Mouse (Mus musculus) heart, embryonic 16.5 days (tissue): ENCODE results near the gene Ebf3. TPM values are rescaled to one million over a fixed set of nuclear protein-coding genes. Genes with fewer than 3 reads are reported as not detected.

Experiments used
- ATAC-seq: fragments of 200-750 bp; cut with Nextera tagmentation; replicated peaks from 2 replicates; pipeline ENCODE4 v1.8.0; 2017; ENCODE audit warnings: moderate number of reproducible peaks; ENCODE audit not compliant: insufficient read depth, low FRiP score; ENCODE audit errors: extremely low read depth
- H3K27ac ChIP-seq: fragments of 300-500 bp; sonication (generic); 2 replicates; pipeline ENCODE4 v1.5.1; 2014; ENCODE audit warnings: mild to moderate bottlenecking, low read length, control low read depth, moderate library complexity
- H3K27me3 ChIP-seq: fragments of 300-500 bp; sonication (generic); 2 replicates; pipeline ENCODE4 v1.6.1; 2014; ENCODE audit warnings: low read length, mixed read lengths; ENCODE audit not compliant: control insufficient read depth, insufficient read depth
- H3K36me3 ChIP-seq: fragments of 300-500 bp; sonication (generic); 2 replicates; pipeline ENCODE4 v1.6.1; 2014; ENCODE audit not compliant: control insufficient read depth, insufficient read depth
- H3K4me1 ChIP-seq: fragments of 300-500 bp; sonication (generic); 2 replicates; pipeline ENCODE4 v1.6.1; 2014; ENCODE audit warnings: low read length, mixed read lengths; ENCODE audit not compliant: control insufficient read depth, insufficient read depth
- H3K4me2 ChIP-seq: fragments of 300-500 bp; sonication (generic); 2 replicates; pipeline ENCODE4 v1.6.1; 2014; ENCODE audit warnings: low read depth, mild to moderate bottlenecking, control low read depth, low read length
- H3K4me3 ChIP-seq: fragments of 300-500 bp; sonication (generic); 2 replicates; pipeline ENCODE4 v1.5.1; 2014; ENCODE audit warnings: mild to moderate bottlenecking, control low read depth, low read length
- H3K9ac ChIP-seq: fragments of 300-500 bp; sonication (generic); 2 replicates; pipeline ENCODE4 v1.6.1; 2014; ENCODE audit warnings: low read length, control low read depth
- H3K9me3 ChIP-seq: fragments of 300-500 bp; sonication (generic); replicated peaks from 2 replicates; pipeline ENCODE4 v1.6.1; 2016; ENCODE audit warnings: low read length; ENCODE audit not compliant: control insufficient read depth
- WGBS: fragments of 180-500 bp; shearing (Covaris S2); extraction: QIAGEN DNeasy Blood & Tissue Kit; methylation state at CpG from one replicate; pipeline ENCODE4 v1.1.7; 2014; 5-methylcytosine and 5-hydroxymethylcytosine counted together
- polyA plus RNA-seq: library from polyadenylated mRNA; unstranded; fragments of >200 nt; fragmentation: Nextera tagmentation; extraction: Ambion mirVana; gene quantifications from 2 replicates; pipeline ENCODE4 v1.2.1, GENCODE M21; 2015

Gene Ebf3
- polyA plus RNA-seq, 1 experiment from 2014 or later = 0.56 TPM

DNA sequence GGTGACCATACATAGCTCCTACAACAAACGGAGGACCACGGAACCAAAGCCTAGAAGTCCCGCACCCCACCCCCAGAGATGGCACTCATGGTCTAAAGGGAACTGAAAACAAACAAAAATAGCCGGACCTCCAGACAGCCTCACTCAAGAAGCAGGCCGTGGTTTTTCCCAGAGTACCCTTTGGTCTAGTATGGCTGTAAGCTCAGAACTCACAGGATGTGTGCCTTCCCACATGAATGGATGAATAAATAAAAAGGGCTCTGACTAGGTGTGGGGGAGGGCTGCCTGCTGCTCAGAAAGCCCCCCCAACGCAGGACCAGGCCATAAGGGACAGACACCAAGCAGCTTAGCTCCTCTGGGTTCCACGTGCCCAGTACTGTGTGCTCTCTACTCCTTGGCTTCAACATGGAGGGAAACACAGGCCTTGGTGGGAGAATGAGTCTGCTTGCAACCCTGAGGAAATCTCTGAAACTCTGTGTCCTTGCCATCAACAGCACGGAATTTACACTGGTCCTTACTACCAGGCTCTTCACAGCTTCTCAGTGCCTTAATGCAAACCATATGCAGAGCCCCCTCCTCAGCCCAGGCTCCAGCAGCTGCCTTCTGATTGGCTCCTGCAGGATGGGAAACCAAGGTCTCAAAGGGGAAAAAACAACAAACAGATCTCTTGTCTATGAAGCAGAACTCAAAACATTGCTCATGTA lies 45.6 kb downstream of the Ebf3 start:
- no peaks in the 10 kb centered on the region for H3K36me3 ChIP-seq
- no peaks in the 10 kb centered on the region for H3K9me3 ChIP-seq
- 69% methylated on average over 8 of the region's 8 CpGs for WGBS
- H3K4me1 ChIP-seq = no peaks in the 10 kb centered on the region
- no peak overlapping the region for H3K4me3 ChIP-seq
- H3K27me3 ChIP-seq = peaks cover 9% of the 10 kb centered on the region; the same call in 1 of the 2 replicates
- H3K27ac ChIP-seq = no peak overlapping the region
- ATAC-seq = no peak
- H3K4me2 ChIP-seq = no peak overlapping the region
- H3K9ac ChIP-seq = no peak overlapping the region

DNA sequence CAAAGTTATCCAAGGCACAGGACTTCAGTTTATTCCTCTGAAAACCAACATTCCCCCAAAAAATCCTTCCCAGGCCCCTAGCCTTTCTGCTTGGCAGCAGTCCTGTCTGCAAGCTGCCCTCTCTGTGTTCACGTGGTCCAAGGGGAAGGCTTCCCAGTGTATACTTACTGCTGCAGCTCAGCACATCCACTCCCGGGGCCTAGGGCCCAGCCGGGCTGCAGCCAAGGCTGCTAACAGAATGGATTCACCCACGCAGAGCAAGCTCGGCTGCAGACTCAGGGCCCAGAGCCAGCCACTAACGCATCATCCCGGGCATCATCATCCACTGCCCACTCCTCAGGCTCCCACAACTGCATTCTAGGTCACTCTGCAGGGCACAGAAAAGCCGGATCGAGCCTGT lies 46.8 kb downstream of the Ebf3 start:
- WGBS = 64% methylated on average over 9 of the region's 9 CpGs
- ATAC-seq = no peak
- no peaks in the 10 kb centered on the region for H3K9me3 ChIP-seq
- no peak overlapping the region for H3K27ac ChIP-seq
- no peak overlapping the region for H3K4me3 ChIP-seq
- H3K27me3 ChIP-seq = peaks cover 7% of the 10 kb centered on the region; the same call in 1 of the 2 replicates
- no peak overlapping the region for H3K4me2 ChIP-seq
- no peak overlapping the region for H3K9ac ChIP-seq
- no peaks in the 10 kb centered on the region for H3K36me3 ChIP-seq
- no peaks in the 10 kb centered on the region for H3K4me1 ChIP-seq

DNA sequence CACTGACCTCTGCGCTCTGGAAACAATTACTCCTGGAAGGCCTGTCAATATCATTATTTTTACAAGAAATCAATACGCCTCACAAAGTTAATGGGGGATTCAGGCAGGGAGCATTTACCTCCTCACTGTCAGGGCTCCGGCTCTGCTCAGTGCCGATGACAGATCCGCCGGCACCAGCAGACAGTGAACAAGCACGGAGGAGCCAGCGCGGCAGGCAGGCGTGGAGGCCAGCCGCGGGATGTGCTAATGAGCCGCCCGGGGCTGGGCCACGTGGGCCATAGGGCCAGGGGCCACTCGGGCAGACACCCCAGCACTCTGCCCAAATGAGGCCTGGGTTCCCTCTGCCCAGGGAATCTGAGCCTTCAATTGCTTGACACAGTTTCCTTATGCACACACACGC lies 47.7 kb downstream of the Ebf3 start:
- no peak for ATAC-seq
- H3K27me3 ChIP-seq = peaks cover 6% of the 10 kb centered on the region; the same call in 1 of the 2 replicates
- H3K4me2 ChIP-seq = peak overlapping the region; percentile 8; the same call in 1 of the 2 replicates
- H3K9ac ChIP-seq = no peak overlapping the region
- no peaks in the 10 kb centered on the region for H3K4me1 ChIP-seq
- H3K4me3 ChIP-seq = no peak overlapping the region
- H3K27ac ChIP-seq = no peak overlapping the region
- H3K9me3 ChIP-seq = no peaks in the 10 kb centered on the region
- WGBS = 21% methylated on average over 17 of the region's 17 CpGs
- no peaks in the 10 kb centered on the region for H3K36me3 ChIP-seq

DNA sequence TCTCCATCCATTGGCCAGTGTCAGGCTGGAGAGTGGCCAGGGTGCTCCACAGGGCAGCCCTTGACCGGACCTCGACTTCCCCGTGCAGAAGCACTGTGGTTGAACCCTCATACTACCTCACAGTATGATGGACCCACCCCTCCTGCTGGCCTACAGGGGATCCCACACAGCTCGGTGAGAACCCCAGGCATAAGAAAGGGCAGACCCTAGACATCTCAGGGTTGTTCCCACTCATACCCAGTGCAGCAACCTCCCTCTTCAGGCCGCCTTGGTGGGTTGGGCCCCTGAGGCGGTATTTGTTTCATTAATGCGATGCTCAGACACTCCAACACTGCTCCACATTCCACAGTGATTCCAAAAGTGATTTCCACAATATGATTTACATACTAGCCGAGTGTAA lies 51.9 kb downstream of the Ebf3 start:
- no peak overlapping the region for H3K9ac ChIP-seq
- no peaks in the 10 kb centered on the region for H3K36me3 ChIP-seq
- H3K27ac ChIP-seq = no peak overlapping the region
- ATAC-seq = no peak
- WGBS = 87% methylated on average over 8 of the region's 8 CpGs
- H3K4me1 ChIP-seq = no peaks in the 10 kb centered on the region
- peaks cover 2% of the 10 kb centered on the region for H3K27me3 ChIP-seq
- H3K4me3 ChIP-seq = no peak overlapping the region
- H3K9me3 ChIP-seq = no peaks in the 10 kb centered on the region
- no peak overlapping the region for H3K4me2 ChIP-seq

DNA sequence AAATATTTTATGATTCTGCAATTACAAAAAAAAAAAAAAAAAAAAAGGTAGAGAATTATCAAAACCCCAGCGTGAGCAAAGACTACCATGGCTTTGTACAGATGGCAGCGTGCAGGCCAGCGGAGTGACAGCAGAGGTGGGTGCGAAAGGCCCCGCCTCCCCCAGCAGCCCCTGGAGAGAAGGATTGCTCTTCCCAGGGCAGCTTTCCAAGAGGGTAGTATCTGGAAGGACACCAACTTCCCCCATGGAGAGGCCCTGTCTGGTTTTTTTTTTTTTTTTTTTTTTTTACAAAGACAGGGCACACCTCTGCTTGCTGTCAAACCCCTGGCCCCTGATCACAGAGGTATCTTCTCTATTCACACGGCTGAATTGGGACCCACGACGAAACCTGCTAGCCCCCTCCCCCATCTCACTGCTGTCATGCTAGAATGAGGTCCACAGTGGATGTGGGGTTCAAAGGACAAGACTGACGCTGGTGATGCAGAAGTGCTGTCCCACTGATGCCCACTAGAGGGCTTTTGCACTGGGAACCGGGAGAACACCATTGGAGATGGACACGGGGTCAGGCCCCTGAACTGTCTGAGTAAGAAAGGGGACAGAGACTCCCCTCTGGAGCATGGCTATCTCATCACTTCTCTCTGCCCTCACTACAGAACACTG lies 67.9 kb downstream of the Ebf3 start:
- Histone ChIP-seq H3K9ac (no peak overlapping the region), H3K9me3 (no peaks in the 10 kb centered on the region), H3K4me1 (no peaks in the 10 kb centered on the region), H3K4me2 (no peak overlapping the region), H3K27ac (no peak overlapping the region), H3K36me3 (no peaks in the 10 kb centered on the region), H3K4me3 (no peak overlapping the region), H3K27me3 (0 out of 2 replicates have a peak, but pooled peaks cover 3% of the 10 kb centered on the region)
- 39% methylated on average over 11 of the region's 11 CpGs for WGBS
- no peak for ATAC-seq

DNA sequence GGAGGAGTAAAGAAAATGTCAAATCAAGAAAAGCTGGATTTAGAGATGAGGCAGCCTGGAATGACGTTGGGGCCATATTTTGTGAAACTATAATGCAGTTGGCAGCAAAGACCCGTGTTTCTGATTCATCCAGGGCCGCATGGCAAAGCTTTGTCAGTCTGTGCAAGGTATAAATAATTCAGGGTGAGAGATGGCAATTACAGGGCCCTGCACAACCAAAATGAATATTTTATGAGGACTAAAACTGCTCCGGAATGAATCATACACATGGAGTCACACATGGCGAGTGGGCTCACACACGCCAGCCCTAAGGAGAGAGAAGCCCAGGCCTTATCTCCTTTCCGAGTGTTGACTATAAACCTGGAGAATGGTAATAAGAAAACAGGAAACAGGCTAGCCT lies 69.4 kb downstream of the Ebf3 start:
- WGBS = 78% methylated on average over 7 of the region's 7 CpGs
- Histone ChIP-seq H3K4me3 (no peak overlapping the region), H3K27me3 (peaks cover 2% of the 10 kb centered on the region; the same call in 1 of the 2 replicates), H3K4me1 (no peaks in the 10 kb centered on the region), H3K9me3 (no peaks in the 10 kb centered on the region), H3K4me2 (no peak overlapping the region), H3K27ac (no peak overlapping the region), H3K9ac (no peak overlapping the region), H3K36me3 (no peaks in the 10 kb centered on the region)
- no peak for ATAC-seq

DNA sequence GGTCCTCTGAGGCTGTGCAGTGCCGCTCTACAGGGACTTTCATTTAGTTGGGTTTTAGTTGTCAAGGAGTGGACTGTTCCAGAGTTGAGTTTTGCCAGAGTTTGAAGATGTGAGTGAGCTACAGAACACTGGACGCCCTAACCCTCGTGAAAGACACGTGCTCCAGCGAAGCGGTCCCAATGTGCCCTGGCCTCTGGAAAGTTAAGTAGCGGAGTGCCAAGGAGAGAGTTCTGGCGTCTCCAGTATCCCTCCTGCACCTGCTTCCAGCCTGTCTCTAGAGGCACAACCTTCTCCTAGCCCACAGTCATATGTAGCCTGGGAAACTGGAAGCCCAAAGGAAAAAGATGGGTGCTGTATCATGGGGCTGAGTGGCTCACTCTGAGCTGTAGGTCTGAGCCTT lies 73.8 kb downstream of the Ebf3 start:
- Histone ChIP-seq H3K27ac (no peak overlapping the region), H3K9me3 (no peaks in the 10 kb centered on the region), H3K36me3 (no peaks in the 10 kb centered on the region), H3K4me2 (no peak overlapping the region), H3K4me3 (no peak overlapping the region), H3K4me1 (no peaks in the 10 kb centered on the region), H3K27me3 (peaks cover 4% of the 10 kb centered on the region; the same call in 1 of the 2 replicates), H3K9ac (no peak overlapping the region)
- ATAC-seq = no peak
- WGBS = 81% methylated on average over 8 of the region's 8 CpGs

DNA sequence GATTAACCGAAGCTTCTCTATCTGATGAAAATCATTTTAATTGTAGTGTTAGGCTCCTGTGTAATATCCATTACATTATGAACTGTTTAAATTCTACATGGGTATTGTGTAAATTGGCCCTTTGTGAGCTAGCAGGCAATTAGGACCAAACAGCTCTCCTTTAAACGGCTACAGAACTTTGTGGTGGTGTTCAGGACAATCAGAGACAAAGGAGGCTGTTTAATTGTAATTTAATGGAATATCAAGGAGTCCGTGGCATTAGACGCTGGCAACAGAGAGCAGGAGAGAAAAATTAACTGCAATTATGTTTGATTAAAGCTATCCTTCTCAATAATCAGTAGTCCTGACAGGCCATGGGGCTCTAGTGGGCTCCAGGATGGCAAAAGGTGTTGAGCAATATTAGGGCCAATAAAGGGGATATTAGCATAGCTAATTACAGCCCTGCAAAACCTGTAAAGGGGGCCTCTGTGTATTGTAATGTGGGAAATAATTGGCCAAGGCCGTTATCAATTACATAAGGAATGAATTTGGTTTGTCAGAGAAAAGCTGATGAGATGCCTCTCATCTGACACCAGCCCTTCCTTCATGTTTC lies 74.6 kb downstream of the Ebf3 start:
- Histone ChIP-seq H3K36me3 (no peaks in the 10 kb centered on the region), H3K4me2 (no peak overlapping the region), H3K4me1 (no peaks in the 10 kb centered on the region), H3K27ac (no peak overlapping the region), H3K9me3 (no peaks in the 10 kb centered on the region), H3K9ac (no peak overlapping the region), H3K4me3 (no peak overlapping the region), H3K27me3 (peaks cover 4% of the 10 kb centered on the region; the same call in 1 of the 2 replicates)
- ATAC-seq = no peak
- 82% methylated on average over 5 of the region's 5 CpGs for WGBS

DNA sequence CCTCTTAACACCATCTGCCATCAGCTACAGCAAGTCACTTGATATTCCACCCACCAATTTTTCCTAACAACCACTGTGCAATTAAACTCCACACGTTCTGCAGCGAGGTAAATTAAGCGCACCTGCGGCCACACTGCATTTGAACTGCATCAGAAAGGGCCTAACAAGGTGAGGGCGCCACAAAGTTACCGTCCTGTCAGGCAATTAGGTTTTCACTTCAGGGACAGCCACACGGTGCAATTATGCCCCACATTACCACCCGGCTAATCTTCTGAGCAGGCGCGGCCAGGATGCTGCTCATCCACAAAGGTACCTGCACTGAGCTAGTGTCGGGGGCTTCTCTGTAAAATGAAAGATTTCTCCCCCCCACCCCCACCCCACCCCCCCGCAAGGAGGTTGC lies 76.8 kb downstream of the Ebf3 start:
- H3K4me1 ChIP-seq = no peaks in the 10 kb centered on the region
- no peak overlapping the region for H3K27ac ChIP-seq
- H3K4me3 ChIP-seq = no peak overlapping the region
- no peak overlapping the region for H3K9ac ChIP-seq
- no peaks in the 10 kb centered on the region for H3K9me3 ChIP-seq
- no peak for ATAC-seq
- no peak overlapping the region for H3K4me2 ChIP-seq
- no peaks in the 10 kb centered on the region for H3K36me3 ChIP-seq
- whole genome bisulfite sequencing = 76% methylated on average over 12 of the region's 12 CpGs
- peaks cover 4% of the 10 kb centered on the region; the same call in 1 of the 2 replicates for H3K27me3 ChIP-seq
